Mouse (Mus musculus): ENCODE data around the gene Irx6.

DNA sequence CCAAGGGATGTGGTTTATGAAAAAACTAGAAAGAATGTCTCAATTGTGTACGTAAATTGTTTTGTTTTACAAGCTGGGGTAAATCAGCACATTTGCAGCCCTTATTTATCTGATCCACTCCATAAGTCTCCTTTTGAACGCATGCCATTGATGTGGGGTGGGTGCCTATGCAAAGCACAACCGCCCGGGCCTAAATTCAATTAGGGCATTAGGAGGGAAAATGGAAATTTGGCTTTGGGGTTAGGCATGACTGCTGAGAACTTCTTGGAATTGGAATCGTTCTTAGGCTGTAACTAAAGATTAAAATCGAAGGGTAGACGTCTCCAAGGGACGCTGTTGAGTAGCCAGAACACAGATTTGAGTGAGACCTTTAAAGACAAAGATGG lies 47.8 kb downstream of the Irx6 start:
- TF ChIP-seq E2F4 (IDR thresholded peaks at IDR 0.05; ENCODE audit: borderline replicate concordance, low read depth, low read length): no peak
- TF ChIP-seq ZNF384 (IDR thresholded peaks at IDR 0.05; ENCODE audit: low read depth, low read length): no peak
- no peak for TF ChIP-seq POLR2AphosphoS2 (IDR thresholded peaks at IDR 0.05; ENCODE audit: low read length)
- TF ChIP-seq CTCF (IDR thresholded peaks at IDR 0.05 in 2 of 3, conservative IDR thresholded peaks at IDR 0.05 in 1 of 3; ENCODE audit: control insufficient read depth in 1 of 3, insufficient read depth in 1 of 3, low read depth in 2 of 3, low read length in 3 of 3, poor library complexity in 1 of 3, severe bottlenecking in 1 of 3): no peak
- TF ChIP-seq ETS1 (IDR thresholded peaks at IDR 0.05; ENCODE audit: low read depth, low read length): no peak
- TF ChIP-seq MAX (IDR thresholded peaks at IDR 0.05; ENCODE audit: low read length): no peak
- TF ChIP-seq HCFC1 (IDR thresholded peaks at IDR 0.05; ENCODE audit: low read depth, low read length): no peak
- no peak for TF ChIP-seq MXI1 (IDR thresholded peaks at IDR 0.05; ENCODE audit: low read depth, low read length)
- TF ChIP-seq ZC3H11A (IDR thresholded peaks at IDR 0.05; ENCODE audit: low read depth, low read length): no peak
- no peak for TF ChIP-seq POLR2A (IDR thresholded peaks at IDR 0.05; ENCODE audit: control insufficient read depth in 1 of 2, insufficient read depth in 1 of 2, low read depth in 1 of 2, low read length in 2 of 2, poor library complexity in 1 of 2)
- no peak for TF ChIP-seq NELFE (IDR thresholded peaks at IDR 0.05; ENCODE audit: low read depth, low read length)
- no peak for TF ChIP-seq BHLHE40 (IDR thresholded peaks at IDR 0.05; ENCODE audit: borderline replicate concordance, low read depth, low read length)
